Mouse (Mus musculus) bone marrow, adult 2 months (tissue): ENCODE measurements around the gene Plin5.

ENCODE experiments used
- CTCF ChIP-seq: fragments of 200-500 bp; IDR thresholded peaks from 2 replicates; pipeline ENCODE4 v1.5.1; 2011; ENCODE audit warnings: low read length, control low read depth; ENCODE audit not compliant: control insufficient read depth, insufficient read depth
- POLR2A ChIP-seq: fragments of 200-500 bp; IDR thresholded peaks from 2 replicates; pipeline ENCODE4 v1.6.1; 2011; ENCODE audit warnings: low read depth, mild to moderate bottlenecking, control low read depth, low read length, borderline replicate concordance; ENCODE audit not compliant: control insufficient read depth

- TF ChIP-seq CTCF (no peak), POLR2A (no peak)
Measured at GRCm38 (mm10) chr17:56119431-56119830, 2.0 kb upstream of the Plin5 start.
